Mouse (Mus musculus): ENCODE data around the gene Ssbp4. TPM values are rescaled to one million over a fixed set of nuclear protein-coding genes. Genes with fewer than 3 reads are reported as not detected.

Gene Ssbp4
- total RNA-seq, 2 experiments from 2014 or later = 29.9 to 35.7 TPM

- DNase-seq = peak in 1 of 2 experiments; percentile 55
Measured at GRCm38 (mm10) chr8:70607603-70607897, 1.1 kb downstream of the Ssbp4 start.

- DNase-seq = peak in 1 of 2 experiments; percentile 17
Measured at GRCm38 (mm10) chr8:70606780-70607602, 1.7 kb downstream of the Ssbp4 start.

- DNase-seq = peak in 1 of 2 experiments; percentile 10
Measured at GRCm38 (mm10) chr8:70605871-70606779, 2.5 kb downstream of the Ssbp4 start.

GRCm38 (mm10) chr8:70604558-70604957, 4.1 kb downstream of the Ssbp4 start:
- no peak for DNase-seq

GRCm38 (mm10) chr8:70602139-70602811, 6.4 kb downstream of the Ssbp4 start:
- no peak for DNase-seq

- peak; percentile 75 to 80 for DNase-seq
Measured at GRCm38 (mm10) chr8:70601271-70601649, 7.4 kb downstream of the Ssbp4 start.

GRCm38 (mm10) chr8:70600473-70601270, 8.0 kb downstream of the Ssbp4 start:
- peak; percentile 54 to 59 for DNase-seq

- no peak for DNase-seq
Measured at GRCm38 (mm10) chr8:70599507-70600290, 9.0 kb downstream of the Ssbp4 start.

GRCm38 (mm10) chr8:70598722-70599121, 9.9 kb downstream of the Ssbp4 start:
- peak in 1 of 2 experiments; percentile 20 for DNase-seq

GRCm38 (mm10) chr8:70598283-70598682, 10.4 kb downstream of the Ssbp4 start:
- DNase-seq = peak; percentile 69 to 80

- no peak for DNase-seq
Measured at GRCm38 (mm10) chr8:70597417-70598272, 11.0 kb downstream of the Ssbp4 start.

GRCm38 (mm10) chr8:70596775-70597416, 11.8 kb downstream of the Ssbp4 start:
- no peak for DNase-seq

- no peak for DNase-seq
Measured at GRCm38 (mm10) chr8:70596216-70596615, 12.5 kb downstream of the Ssbp4 start.

GRCm38 (mm10) chr8:70595811-70596210, 12.9 kb downstream of the Ssbp4 start:
- no peak for DNase-seq

- no peak for DNase-seq
Measured at GRCm38 (mm10) chr8:70594621-70595564, 13.8 kb downstream of the Ssbp4 start.

GRCm38 (mm10) chr8:70593961-70594609, 14.6 kb downstream of the Ssbp4 start, which contains the start of gene Isyna1:
TSS of gene Isyna1 (plus strand) at chr8:70594373.
- DNase-seq = peak; percentile 89 to 90

- peak; percentile 41 to 54 for DNase-seq
Measured at GRCm38 (mm10) chr8:70593173-70593572, 15.5 kb downstream of the Ssbp4 start.

Measured in heart, adult 18-20 months (tissue).